Mouse (Mus musculus): ENCODE data around the gene Gabbr2. TPM values are rescaled to one million over a fixed set of nuclear protein-coding genes. Genes with fewer than 3 reads are reported as not detected.

The Gabbr2 gene
- 0.06 and 0.11 TPM in 2 replicates for polyA plus RNA-seq (2015; fragmentation: Nextera tagmentation; extraction: Ambion mirVana)

- no peak for ATAC-seq (ENCODE audit: low read depth)
- WGBS (ENCODE audit: insufficient replicate concordance) = 1% methylated on average over 111 of the region's 134 CpGs
- Histone ChIP-seq H3K9ac (ENCODE audit: low read depth, low read length) (no peak within 1 kb of the TSS), H3K27me3 (ENCODE audit: control insufficient read depth, insufficient read depth, low read depth, low read length) (peaks cover 48% of the 10 kb centered on the region), H3K4me1 (ENCODE audit: control insufficient read depth, low read depth, low read length) (no peaks in the 10 kb centered on the region; the same call in 1 of the 2 replicates), H3K4me2 (ENCODE audit: low read depth, low read length) (peak within 1 kb of the TSS; percentile 44), H3K36me3 (ENCODE audit: control insufficient read depth, insufficient read depth) (no peaks in the 10 kb centered on the region), H3K9me3 (replicated peaks; ENCODE audit: control insufficient read depth, low read length) (no peaks in the 10 kb centered on the region), H3K27ac (ENCODE audit: low read length) (no peak within 1 kb of the TSS), H3K4me3 (ENCODE audit: low read depth, low read length) (peak within 1 kb of the TSS; percentile 40)
Measured at GRCm38 (mm10) chr4:46991016-46991958, at the start of gene Gabbr2. Gene Gabbr2, minus strand, starts transcription at chr4:46991873.

- ATAC-seq (ENCODE audit: low read depth) = no peak
- H3K4me2 ChIP-seq (ENCODE audit: low read depth, low read length) = no peak overlapping the region
- H3K4me1 ChIP-seq (ENCODE audit: control insufficient read depth, low read depth, low read length) = no peaks in the 10 kb centered on the region
- WGBS (ENCODE audit: insufficient replicate concordance) = 78% methylated on average over 10 of the region's 10 CpGs
- no peaks in the 10 kb centered on the region for H3K9me3 ChIP-seq (replicated peaks; ENCODE audit: control insufficient read depth, low read length)
- no peak overlapping the region for H3K9ac ChIP-seq (ENCODE audit: low read depth, low read length)
- no peaks in the 10 kb centered on the region for H3K36me3 ChIP-seq (ENCODE audit: control insufficient read depth, insufficient read depth)
- no peak overlapping the region for H3K4me3 ChIP-seq (ENCODE audit: low read depth, low read length)
- H3K27me3 ChIP-seq (ENCODE audit: control insufficient read depth, insufficient read depth, low read depth, low read length) = no peaks in the 10 kb centered on the region
- H3K27ac ChIP-seq (ENCODE audit: low read length) = no peak overlapping the region
Measured at GRCm38 (mm10) chr4:47039586-47039985, 47.9 kb upstream of the Gabbr2 start.

DNA sequence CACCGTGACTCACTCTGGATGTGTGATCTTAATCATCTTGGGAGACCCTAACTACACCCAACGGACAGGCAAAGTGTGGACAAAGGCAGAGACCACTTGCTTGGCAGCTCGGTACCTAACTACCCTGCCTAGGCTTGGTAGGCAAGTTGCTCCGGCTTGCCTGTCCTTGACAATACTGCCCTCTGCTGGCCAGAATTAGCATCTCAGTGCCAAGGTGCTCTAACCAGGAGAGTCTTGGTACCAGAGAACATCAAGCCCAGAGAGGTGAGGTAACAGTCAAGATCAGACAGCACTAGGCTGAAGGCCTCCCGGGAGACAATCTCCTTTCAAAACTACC, 45.6 kb upstream of the Gabbr2 start:
- 6% methylated on average over 5 of the region's 5 CpGs for WGBS (ENCODE audit: insufficient replicate concordance)
- Histone ChIP-seq H3K4me3 (ENCODE audit: low read depth, low read length) (no peak overlapping the region), H3K4me1 (ENCODE audit: control insufficient read depth, low read depth, low read length) (no peaks in the 10 kb centered on the region), H3K9me3 (replicated peaks; ENCODE audit: control insufficient read depth, low read length) (no peaks in the 10 kb centered on the region), H3K36me3 (ENCODE audit: control insufficient read depth, insufficient read depth) (no peaks in the 10 kb centered on the region), H3K4me2 (ENCODE audit: low read depth, low read length) (no peak overlapping the region), H3K9ac (ENCODE audit: low read depth, low read length) (no peak overlapping the region), H3K27ac (ENCODE audit: low read length) (no peak overlapping the region), H3K27me3 (ENCODE audit: control insufficient read depth, insufficient read depth, low read depth, low read length) (no peaks in the 10 kb centered on the region)
- ATAC-seq (ENCODE audit: low read depth) = no peak

GRCm38 (mm10) chr4:47036486-47037320, 45.0 kb upstream of the Gabbr2 start:
- Histone ChIP-seq H3K27me3 (ENCODE audit: control insufficient read depth, insufficient read depth, low read depth, low read length) (no peaks in the 10 kb centered on the region), H3K4me2 (ENCODE audit: low read depth, low read length) (no peak overlapping the region), H3K36me3 (ENCODE audit: control insufficient read depth, insufficient read depth) (no peaks in the 10 kb centered on the region), H3K9me3 (replicated peaks; ENCODE audit: control insufficient read depth, low read length) (no peaks in the 10 kb centered on the region), H3K9ac (ENCODE audit: low read depth, low read length) (no peak overlapping the region), H3K27ac (ENCODE audit: low read length) (no peak overlapping the region), H3K4me3 (ENCODE audit: low read depth, low read length) (no peak overlapping the region), H3K4me1 (ENCODE audit: control insufficient read depth, low read depth, low read length) (no peaks in the 10 kb centered on the region)
- no peak for ATAC-seq (ENCODE audit: low read depth)
- WGBS (ENCODE audit: insufficient replicate concordance) = 52% methylated on average over 13 of the region's 13 CpGs

DNA sequence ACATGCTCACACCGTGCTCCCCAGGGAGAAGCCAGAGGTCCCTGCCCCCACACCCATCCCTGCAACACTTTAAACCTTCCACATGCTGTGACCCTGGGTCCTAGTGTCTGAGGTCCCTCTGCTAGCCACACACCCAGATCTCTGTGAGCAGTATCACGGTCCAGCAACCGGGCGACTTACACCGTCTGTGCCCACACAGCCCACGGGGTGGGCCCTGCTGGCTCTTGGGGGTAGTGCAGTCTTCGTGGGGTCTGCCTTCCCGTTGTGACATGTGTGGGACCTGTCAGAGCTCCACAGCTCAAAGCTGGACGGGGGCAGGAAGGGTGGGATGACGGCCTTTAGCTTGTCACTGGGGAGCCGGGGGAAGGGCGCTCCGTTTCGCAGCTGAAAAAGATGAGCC, 43.9 kb upstream of the Gabbr2 start:
- H3K4me1 ChIP-seq (ENCODE audit: control insufficient read depth, low read depth, low read length) = no peaks in the 10 kb centered on the region
- H3K9me3 ChIP-seq (replicated peaks; ENCODE audit: control insufficient read depth, low read length) = no peaks in the 10 kb centered on the region
- no peaks in the 10 kb centered on the region for H3K36me3 ChIP-seq (ENCODE audit: control insufficient read depth, insufficient read depth)
- no peaks in the 10 kb centered on the region for H3K27me3 ChIP-seq (ENCODE audit: control insufficient read depth, insufficient read depth, low read depth, low read length)
- H3K9ac ChIP-seq (ENCODE audit: low read depth, low read length) = no peak overlapping the region
- H3K4me2 ChIP-seq (ENCODE audit: low read depth, low read length) = no peak overlapping the region
- H3K27ac ChIP-seq (ENCODE audit: low read length) = no peak overlapping the region
- H3K4me3 ChIP-seq (ENCODE audit: low read depth, low read length) = no peak overlapping the region
- ATAC-seq (ENCODE audit: low read depth) = no peak
- 64% methylated on average over 14 of the region's 14 CpGs for WGBS (ENCODE audit: insufficient replicate concordance)

DNA sequence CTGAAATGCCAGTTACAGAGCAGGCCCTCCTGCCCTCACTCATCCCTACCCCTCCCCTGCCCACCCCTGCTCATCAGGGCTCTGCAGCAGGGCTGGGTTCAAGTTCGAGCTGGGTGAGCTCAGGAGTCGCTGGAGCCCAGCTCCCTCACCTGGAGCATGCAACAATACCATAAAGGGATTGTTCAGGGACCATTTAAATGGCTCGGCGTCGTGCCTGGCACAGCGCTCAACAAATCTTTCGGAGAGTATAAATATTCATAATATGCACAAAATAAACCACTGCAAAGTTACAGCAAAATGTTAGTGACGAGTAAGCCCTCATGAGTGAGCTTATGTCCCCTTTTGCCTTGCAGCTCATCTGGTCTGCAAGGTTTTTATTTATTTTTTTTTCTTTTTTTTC, 40.5 kb upstream of the Gabbr2 start:
- no peaks in the 10 kb centered on the region for H3K36me3 ChIP-seq (ENCODE audit: control insufficient read depth, insufficient read depth)
- 62% methylated on average over 8 of the region's 8 CpGs for WGBS (ENCODE audit: insufficient replicate concordance)
- H3K27me3 ChIP-seq (ENCODE audit: control insufficient read depth, insufficient read depth, low read depth, low read length) = no peaks in the 10 kb centered on the region
- H3K4me2 ChIP-seq (ENCODE audit: low read depth, low read length) = no peak overlapping the region
- no peak overlapping the region for H3K27ac ChIP-seq (ENCODE audit: low read length)
- ATAC-seq (ENCODE audit: low read depth) = no peak
- no peak overlapping the region for H3K4me3 ChIP-seq (ENCODE audit: low read depth, low read length)
- no peak overlapping the region for H3K9ac ChIP-seq (ENCODE audit: low read depth, low read length)
- no peaks in the 10 kb centered on the region for H3K9me3 ChIP-seq (replicated peaks; ENCODE audit: control insufficient read depth, low read length)
- no peaks in the 10 kb centered on the region for H3K4me1 ChIP-seq (ENCODE audit: control insufficient read depth, low read depth, low read length)

GRCm38 (mm10) chr4:47028791-47029190, 37.1 kb upstream of the Gabbr2 start:
- Histone ChIP-seq H3K4me2 (ENCODE audit: low read depth, low read length) (no peak overlapping the region), H3K4me1 (ENCODE audit: control insufficient read depth, low read depth, low read length) (no peaks in the 10 kb centered on the region), H3K4me3 (ENCODE audit: low read depth, low read length) (no peak overlapping the region), H3K27ac (ENCODE audit: low read length) (no peak overlapping the region), H3K36me3 (ENCODE audit: control insufficient read depth, insufficient read depth) (no peaks in the 10 kb centered on the region), H3K9ac (ENCODE audit: low read depth, low read length) (no peak overlapping the region), H3K9me3 (replicated peaks; ENCODE audit: control insufficient read depth, low read length) (no peaks in the 10 kb centered on the region), H3K27me3 (ENCODE audit: control insufficient read depth, insufficient read depth, low read depth, low read length) (no peaks in the 10 kb centered on the region)
- WGBS (ENCODE audit: insufficient replicate concordance) = 56% methylated on average over 5 of the region's 5 CpGs
- ATAC-seq (ENCODE audit: low read depth) = no peak

DNA sequence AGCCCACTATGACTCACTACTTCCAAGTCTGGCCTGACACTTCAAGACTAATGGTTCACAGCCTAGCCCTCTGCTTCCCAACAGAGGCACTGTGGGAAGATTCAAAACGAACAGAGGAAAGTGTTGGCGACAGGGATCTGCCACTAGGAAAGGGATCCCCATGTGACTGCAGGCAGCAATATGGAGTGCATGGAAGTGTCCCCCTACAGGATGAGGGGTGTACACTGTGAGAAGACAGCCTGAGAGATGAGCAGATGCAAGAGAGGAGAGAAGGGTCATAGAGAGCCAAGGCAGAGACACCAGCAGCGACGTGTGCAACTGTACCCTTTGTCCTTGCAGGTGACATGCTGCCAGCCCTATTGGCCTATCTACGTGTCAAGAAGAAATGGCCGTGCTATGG, 32.3 kb upstream of the Gabbr2 start:
- H3K9me3 ChIP-seq (replicated peaks; ENCODE audit: control insufficient read depth, low read length) = no peaks in the 10 kb centered on the region
- WGBS (ENCODE audit: insufficient replicate concordance) = 64% methylated on average over 6 of the region's 6 CpGs
- no peaks in the 10 kb centered on the region for H3K27me3 ChIP-seq (ENCODE audit: control insufficient read depth, insufficient read depth, low read depth, low read length)

More for the DNA sequence above, 32.3 kb upstream of the Gabbr2 start:
- H3K36me3 ChIP-seq (ENCODE audit: control insufficient read depth, insufficient read depth) = no peaks in the 10 kb centered on the region
- no peak for ATAC-seq (ENCODE audit: low read depth)
- no peaks in the 10 kb centered on the region for H3K4me1 ChIP-seq (ENCODE audit: control insufficient read depth, low read depth, low read length)
- H3K4me3 ChIP-seq (ENCODE audit: low read depth, low read length) = no peak overlapping the region
- no peak overlapping the region for H3K4me2 ChIP-seq (ENCODE audit: low read depth, low read length)
- no peak overlapping the region for H3K27ac ChIP-seq (ENCODE audit: low read length)
- no peak overlapping the region for H3K9ac ChIP-seq (ENCODE audit: low read depth, low read length)

Measured in liver, embryonic 16.5 days (tissue).